Mouse (Mus musculus) retina, adult 2 months (tissue): ENCODE results near the gene Islr.

Source experiments
- DNase-seq: peaks from one replicate; pipeline ENCODE4 v3.0.0-alpha.2; 2012; ENCODE audit warnings: low read depth, low spot score

Gene Islr

DNA sequence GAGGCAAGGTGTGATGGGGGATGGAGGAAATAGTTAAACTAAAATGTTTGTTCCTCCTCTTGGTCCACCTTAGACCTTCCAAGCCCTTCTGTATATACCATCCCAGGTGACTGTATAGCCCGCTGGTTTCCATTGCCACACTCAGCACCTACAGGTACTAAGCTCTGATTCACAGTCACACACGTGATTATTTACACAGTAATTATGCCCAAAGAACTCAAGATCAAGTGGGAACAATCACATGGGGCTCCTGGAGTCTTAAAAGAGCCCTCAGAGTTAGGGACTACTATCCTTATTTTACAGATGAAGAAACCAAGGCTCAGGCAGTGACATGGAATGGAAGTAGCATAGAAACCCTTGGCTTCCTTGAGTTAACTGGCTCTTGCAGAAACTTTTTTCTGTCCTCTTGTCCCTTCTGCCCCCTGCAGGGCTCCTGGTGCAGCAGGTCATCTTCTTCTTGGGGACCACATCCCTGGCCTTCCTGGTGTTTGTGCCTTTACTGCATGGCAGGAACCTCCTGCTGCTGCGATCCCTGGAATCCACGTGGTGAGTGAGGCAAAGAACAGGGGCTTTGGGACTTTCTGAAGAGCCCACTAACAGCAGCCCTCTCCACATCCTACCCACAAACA is 53.3 kb downstream of the Islr start:
- no peak for DNase-seq

DNA sequence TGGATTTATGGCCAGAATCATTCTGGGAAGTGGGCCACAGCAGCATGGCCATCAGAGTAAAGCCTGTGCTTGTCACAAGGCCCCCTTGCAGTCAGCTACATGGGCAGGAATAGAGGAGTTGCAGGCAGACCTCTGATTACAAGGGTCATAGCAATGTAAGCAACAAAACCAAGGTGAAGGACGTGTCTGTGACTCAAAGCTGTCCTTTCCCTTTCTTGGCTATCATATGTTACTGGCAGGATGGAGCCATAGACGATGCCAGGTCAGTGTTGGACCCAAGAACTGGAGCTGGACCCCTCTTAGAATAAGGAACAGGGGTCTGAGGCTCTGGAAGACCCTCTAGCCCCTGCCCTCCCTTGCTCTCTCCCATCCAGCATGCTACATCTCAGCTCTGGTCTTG is 55.3 kb downstream of the Islr start:
- no peak for DNase-seq

DNA sequence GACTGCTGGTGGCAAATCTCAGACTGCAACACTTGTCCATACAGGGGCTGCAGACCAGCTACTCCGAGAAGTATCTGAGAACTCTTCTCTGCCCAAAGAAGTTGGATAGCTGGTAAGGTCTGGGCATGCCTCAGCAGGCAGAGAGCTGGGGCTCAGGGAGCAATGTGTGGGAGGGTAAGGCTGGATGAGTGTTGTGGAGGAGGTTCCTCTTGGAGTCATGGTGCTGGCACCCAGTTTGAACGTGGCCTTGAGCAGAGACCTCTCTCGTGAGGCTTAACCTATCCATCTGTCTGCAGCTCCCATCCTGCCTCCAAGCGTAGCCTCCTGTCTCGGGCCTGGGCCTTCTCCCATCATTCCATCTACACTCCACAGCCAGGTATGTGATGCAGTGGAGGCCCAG is 58.7 kb downstream of the Islr start:
- DNase-seq = no peak

DNA sequence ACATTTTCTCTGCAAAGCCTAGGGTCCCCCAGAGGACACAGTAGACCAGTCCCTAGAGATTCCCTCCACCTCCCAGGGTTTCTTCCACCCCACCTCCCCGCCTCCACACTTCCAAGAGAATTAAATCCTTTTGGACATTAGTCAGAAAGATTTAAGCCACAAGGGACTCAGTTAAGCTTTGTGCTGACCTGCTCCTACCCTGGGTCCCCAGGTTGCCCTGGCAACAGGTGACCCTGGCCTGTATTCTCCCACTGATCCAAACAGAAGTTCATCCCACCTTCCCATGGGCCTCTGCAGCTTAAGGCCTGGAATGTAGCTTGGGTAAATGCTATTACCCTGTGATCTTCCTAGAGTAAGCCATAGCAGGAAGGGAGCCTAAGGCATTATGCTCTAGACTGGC is 59.4 kb downstream of the Islr start:
- peak; percentile 38 for DNase-seq

DNA sequence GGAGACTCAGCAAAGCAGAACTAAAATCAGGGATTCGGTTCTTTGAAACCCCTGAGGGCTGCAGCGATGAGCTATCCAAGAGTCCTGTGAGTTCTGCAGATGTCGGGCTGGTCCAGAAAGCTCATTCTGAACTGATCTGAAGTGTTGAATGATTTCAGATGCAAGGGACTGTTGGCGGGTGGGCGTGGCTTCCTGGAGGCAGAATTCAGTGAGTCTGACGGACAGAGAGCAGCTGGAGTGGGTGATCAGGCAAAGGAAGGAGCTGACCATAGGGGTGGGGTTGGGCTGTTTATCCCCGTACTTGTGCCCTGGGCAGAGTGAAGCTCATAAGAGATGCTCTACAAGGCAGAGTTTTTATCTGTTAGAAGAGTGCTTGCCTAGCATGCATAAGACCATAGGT is 60.7 kb downstream of the Islr start:
- DNase-seq = no peak

DNA sequence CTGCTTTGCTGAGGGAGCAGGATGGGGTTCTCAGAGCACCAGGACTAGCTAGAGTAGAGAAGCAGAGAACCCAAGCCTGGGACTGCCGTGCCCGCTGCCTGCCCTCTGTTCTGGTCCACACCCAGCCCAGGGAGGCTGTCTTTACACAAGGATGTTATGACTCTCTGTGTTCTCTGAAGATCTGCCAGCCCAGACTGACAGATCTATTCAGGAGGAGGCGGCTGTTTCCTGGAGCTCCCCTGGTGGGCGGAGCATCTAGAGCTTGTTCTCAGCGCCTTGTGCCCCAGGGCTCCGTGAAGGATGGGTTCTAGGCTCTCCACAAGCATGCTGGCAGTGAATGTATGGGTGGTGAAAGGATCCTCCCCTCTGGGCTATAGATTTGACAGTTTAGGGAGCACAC is 64.2 kb downstream of the Islr start:
- DNase-seq = no peak

DNA sequence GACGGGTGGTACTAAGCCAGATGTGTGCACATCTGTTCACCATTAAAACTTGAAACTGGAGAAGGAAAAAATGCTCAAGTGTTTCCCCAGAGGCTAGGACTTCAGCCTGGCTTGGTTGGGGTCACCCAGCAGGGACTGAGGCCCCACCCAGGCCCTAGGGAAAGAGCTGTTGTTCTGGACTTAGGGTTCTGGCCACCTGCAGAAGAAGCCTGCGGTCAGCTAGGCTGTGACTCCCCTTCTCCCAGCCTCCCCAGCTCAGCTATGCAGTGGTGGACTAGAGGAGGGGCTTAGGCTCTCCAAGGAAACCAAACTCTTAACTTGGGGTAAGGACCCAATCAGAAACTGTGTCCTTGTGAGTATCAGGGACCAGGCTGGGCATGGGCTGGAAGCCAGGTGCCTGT is 68.2 kb downstream of the Islr start:
- DNase-seq = no peak

DNA sequence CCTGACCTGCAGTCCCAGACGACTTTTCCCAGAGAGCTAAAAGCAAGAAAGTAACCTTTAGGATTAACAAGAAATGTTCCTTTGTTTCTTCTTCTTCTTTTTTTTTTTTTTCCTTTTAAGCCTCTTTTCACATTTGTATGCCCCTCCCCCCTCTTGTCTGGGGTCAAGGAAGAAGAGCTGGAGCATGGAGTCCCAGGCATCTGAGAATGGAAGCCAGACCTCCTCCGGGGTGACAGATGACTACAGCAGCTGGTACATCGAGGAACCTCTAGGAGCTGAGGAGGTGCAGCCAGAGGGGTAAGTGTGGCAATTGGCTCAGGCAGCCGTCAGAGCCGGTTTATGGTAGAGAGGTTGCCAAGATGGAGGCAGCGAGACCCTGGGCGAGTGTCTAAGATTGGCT is 69.2 kb downstream of the Islr start:
- no peak for DNase-seq

DNA sequence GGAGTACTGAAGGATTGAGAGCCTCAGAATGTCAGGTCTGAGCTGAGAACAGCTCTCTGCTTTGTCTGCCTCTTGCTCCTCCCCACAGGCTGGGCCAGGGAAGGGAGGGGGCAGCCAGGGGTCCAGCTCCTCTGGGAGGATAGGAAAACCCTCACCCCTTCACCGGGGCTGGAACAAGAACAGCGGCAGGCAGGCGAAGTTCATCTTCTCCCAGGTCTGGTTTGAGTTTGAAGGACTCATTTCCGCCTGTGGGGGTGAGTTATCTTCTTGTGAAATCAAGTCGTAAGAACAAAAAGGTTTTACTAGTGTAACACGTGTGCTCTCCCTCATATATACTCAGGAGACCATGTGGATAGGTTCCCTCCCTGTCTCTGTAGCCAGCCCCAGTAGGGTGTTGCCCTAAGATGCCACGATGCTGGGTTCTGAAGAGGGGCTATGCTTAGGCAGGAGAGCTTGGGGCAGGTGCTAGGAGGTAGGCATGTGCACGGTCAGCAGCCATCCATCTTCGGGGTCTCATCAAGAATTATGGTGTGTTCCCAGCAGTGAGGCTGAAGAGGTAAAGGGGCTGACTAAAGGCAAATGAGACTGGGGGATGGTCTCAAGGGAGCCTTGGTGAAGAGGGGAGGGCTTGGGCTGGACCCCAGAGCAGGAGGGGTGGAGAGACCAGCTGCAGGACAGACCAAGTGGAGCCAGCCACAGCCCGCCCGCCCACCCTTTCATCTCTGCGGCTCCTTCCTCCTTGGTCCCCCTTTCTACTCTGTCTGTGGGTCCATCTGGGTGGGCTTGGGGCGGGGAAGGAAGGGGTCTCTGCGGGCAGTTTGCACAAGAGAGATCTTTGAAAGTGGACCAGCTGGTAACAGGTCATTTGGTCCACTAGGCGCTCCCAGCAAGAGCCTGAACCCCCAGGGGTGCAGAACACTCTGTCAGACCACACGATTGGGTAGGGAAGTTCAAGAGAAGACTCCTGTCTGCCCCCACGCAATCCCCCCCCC is 69.9 kb downstream of the Islr start:
- DNase-seq = no peak

DNA sequence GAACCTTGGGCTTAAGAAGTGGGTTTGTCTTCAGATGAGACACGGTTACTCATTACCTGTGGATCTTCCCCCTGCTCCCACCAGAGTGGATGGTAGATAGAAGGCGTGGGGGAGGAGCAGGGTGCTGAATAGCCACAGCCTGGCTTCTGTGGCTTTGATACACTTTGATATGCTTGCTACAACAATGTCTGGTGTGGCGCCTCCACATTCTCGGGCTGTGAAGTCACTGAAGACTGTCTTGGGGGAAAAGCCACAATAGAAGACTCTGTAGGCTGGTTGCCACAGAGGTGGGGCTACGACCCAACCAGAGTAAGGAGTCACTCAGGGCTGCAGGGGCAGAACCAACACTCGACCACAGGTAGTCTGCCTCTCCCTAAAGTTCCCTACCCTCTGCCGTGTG is 72.4 kb downstream of the Islr start:
- no peak for DNase-seq

DNA sequence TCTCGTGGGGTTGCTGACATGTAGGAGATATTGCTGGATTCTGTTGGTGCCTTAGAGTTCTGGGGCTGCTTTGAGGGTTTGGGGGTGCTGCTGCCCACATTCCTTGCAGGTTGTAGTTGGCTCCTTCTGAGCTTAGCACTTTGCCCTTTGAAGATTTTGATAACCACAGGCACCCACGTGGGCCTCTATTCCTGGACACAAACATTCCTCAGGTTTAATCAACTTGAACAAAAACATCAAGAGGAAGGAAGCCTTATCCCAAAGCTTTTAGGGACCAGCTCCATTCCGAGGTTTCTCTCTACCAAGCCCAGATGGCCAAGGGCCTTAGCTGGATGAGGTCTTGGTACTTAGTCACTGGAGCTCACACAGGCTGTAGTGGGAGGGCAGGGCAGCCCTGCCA is 73.2 kb downstream of the Islr start:
- DNase-seq = no peak

DNA sequence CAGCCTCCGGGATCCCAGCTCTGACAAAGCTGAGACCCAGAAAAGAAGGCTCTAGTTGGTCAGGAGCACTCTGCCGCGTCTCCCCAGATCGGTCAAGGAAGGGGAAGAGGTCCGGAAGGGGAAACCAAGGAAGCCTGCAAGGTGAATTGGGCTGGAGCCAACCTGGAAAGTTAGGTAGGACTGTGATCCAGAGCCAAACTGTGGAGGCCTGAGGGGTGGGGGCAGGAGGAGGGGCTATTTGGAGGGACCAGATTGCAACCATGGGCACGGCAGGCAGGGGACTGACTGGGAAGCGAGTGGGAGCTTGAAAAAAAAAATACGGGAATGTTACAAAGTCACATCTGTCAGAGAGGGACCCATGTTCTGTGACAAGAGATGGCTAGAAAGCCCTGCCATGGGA is 74.6 kb downstream of the Islr start:
- DNase-seq = no peak

DNA sequence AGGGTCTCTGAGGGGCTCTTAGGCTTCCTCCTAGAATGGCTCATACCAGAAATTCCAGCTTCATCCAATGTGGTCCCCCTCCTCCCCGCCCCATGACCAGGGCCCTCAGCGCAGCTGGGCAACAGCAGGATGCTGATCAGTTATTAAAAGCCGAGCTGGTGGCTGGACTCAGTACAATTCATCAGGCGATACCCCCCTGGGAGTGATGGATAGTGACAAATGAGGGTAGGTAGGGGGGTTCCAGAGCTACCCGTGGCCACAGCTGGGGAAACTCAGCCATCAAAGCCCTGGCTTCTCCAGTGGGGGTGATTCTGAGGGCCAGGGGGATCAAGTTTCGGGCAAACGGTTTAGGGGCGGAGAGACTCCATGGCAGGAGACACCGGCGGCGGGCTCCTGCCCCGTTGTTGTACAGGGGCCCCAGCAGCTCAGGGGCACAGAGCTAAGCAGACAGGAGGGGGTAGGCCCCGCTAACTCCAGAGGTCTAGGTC is 75.1 kb downstream of the Islr start:
- no peak for DNase-seq

DNA sequence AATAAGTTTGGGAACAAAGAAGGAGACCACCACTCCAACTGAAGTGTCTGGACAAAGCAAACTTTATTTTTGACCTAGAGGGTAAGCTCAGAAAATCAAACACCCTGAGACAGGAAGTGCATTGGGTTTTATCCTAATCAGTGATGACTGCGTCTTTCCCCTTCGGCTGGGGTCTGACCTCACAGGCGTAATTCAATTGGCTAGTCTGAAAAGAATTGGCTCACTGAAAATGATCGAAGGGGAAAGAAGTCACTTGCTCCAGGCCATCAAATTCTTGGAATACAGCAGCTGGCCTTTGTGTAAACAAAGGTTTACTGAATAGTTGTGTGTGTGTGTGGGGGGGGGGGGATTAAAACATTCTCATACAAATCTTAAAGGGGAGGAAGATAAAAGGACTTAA is 78.3 kb downstream of the Islr start:
- DNase-seq = no peak

DNA sequence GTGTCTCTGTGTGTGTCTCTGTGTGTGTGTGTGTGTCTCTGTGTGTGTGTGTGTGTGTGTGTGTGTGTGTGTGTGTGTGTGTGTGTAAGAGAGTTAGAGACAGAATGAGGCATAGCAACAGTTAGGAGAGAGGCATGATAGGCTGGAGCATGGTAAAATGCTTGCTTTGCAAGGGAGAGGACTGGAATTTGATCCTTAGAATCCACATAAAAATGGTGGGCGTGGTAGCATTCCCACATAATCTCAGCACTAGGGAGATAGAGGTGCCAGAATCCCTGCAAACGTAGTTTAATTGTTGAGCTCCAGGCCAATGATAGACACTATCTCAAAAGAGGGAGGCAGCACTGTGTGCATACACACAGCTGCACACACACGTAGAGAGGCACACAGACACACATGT is 79.0 kb downstream of the Islr start:
- DNase-seq = no peak

DNA sequence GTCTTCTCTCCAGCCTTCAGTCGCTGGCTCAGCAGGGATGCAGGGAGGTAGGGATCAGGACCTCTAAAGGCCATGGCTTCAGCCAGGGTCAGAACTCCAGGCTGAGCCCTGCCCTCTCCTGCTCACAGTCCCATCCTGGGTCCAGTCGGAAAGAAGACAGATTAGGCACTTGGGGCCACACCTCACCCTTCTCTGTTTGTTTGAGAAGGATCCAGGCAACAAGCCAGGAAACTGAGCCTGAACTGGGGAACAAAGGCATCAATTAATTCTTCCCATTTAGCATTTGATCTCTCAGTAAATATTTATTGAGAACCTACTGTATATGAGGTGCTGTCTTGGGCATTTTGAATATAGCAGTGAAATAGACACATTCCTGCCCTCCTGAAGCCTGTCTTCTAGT is 85.4 kb downstream of the Islr start, which contains the start of gene Ccdc33:
TSS of gene Ccdc33 (minus strand) at position 153 of the 400 bp plus-strand sequence.
- no peak for DNase-seq

DNA sequence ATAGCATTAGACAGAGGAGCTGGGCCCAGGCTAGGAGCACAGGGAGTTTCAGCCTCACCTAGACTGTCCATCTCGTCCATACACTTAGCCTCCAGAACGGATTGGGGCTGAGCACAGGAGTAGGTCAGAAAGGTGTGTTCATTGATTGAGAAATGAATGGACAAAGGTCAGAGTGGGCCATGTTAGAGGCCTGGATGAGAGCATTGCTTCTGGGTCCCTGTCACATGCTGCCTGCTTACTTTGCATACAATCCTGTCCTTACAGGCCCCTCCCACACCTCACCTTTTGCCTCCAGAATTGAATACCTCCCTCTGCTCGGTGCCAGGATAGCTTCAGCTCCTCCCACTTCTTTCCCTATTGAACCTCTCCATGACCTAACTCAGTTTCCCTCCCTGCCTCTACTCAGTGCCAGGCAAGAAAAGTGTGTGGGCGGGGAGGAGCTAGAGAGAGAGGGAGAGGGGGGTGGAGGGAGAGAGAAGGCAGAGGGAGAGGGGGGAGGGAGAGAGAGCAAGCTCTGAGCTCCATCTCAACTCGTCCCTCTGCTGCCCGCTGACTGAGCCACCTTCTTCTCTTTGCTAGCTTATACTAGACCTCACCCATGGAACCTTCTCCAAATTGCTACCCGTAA is 88.0 kb downstream of the Islr start:
- no peak for DNase-seq

DNA sequence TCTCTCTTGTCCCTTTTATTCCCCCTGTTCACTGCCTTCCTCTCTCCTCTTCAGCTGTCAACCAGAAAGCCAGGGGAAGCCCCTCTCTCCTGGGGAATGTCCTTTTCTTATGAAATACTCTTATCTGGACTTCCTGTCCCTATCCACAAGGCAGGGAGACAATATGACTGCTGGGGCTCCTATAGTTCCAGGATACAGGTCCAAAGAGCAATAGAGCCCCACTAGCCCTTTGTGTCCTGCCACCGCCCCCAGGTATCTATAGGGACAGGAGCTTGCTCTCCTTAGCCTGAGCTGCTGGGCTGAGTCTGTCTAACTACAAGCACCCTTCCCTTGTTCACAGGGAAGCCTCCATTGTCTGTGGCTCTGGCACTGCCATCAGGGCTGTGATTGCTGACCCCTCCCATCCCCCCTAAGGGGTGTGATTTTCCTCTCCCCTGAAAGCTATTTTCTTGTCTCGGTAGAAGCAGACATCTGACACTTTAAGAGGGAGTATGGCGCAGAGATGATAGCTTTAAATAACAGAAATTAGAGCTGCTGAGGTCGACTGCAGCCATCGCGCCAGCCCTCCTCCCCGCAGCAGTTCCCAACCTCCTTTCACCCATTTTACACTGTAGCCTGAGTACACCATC is 88.7 kb downstream of the Islr start:
- DNase-seq = no peak

DNA sequence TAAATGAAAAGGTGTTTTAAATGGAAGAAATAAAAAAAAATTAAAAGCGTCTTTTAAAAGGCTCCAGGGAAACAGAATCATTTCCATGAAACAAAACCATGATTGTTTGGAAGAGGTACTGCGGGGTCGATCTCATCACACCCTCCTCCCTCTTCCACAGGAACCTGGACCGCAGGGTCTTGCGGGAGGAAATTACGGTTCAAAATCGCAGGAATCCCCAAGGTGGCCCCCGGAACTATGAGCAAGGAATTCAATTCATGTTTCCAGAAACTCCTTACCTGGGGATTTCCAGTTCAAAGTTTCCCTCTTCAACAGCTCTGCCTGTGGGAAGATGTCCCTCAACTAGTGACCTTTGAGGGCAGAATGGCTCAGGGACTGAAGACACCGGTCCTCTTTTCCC is 90.1 kb downstream of the Islr start:
- no peak for DNase-seq

DNA sequence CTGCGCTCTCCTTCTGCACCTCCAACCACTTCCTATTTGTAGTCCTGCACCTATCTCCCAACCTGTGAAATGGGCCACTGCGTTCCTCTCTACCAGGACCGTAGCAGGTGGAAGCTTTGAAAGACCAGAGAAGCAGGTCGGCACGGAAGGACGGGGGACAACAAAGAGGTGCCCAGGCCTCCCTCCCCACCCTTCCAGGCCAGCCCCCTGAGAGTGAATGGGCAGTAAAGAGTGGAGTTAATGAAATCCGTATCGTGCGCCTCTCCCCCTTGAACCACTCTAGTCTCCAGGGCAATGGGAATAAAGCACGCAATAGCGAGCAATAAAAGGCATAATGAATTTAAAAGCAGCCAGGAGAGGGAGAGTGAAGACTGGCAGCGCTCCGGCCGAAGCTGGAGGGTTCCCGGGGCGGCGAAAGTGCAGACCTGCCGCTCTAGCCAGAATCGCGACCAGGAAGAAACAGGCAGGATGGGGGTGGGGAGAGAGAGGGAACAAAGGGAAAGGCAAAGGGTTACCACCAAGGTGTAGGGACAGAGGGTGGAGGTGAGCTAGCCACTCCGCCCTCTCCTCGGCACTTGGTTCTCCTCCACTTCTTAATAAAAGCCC is 90.7 kb downstream of the Islr start:
- DNase-seq = no peak

DNA sequence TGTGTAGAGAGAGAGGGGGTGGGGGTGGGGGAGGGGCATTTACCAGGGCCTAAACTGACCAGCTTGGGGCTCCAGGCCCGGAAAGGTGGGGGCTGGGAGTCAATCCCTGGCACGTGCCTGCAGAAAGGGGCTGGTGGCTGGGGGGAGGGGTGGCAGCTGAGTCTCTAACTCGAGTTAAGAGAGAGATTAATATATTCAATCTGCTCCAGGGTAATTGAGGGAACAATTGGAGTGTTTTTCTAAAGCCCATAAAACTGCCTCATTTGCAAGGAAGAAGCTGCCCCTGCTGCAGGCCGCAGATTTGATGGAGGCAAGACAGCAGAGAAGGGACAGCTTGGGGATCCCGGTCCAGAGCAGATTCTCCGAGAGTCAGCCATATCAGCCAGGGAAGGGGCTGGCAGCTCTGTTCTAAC is 91.2 kb downstream of the Islr start:
- no peak for DNase-seq

DNA sequence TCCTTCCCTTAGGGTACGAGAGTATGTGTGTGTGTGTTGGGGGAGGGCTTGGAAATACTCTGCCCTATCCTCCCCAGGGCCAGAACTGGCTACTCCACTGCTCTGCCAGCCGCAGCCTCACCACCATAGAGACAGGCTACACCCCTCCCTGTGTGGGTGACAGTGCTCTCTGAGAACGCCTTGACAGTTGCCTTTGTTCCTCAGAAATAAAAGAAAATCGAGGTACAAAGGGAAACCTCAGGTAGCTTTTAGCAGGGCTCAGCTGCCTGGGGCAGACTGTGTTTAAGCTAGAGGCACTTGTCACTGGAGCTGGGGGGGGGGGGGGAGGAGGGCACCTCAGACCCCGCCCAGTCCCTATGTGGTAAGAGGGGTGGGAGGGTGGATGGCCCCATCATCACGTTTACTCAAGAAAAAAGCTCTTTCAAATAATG is 91.8 kb downstream of the Islr start:
- DNase-seq = no peak
